Mouse (Mus musculus) inflammation-experienced regulatory T-cells, adult 6 months (primary cell): ENCODE results near the gene Dtd1. TPM values are rescaled to one million over a fixed set of nuclear protein-coding genes. Genes with fewer than 3 reads are reported as not detected.

Source experiments
- ATAC-seq: one replicate; pipeline ENCODE4 v1.8.0; 2017
- polyA plus RNA-seq, 3 experiments: library from polyadenylated mRNA; unstranded; fragments of 100-300 nt; shearing (Covaris generic); gene quantifications; one replicate each; pipeline ENCODE4 v1.2.1; 2017

Gene Dtd1
- polyA plus RNA-seq, 3 experiments from 2014 or later, result 64.8 to 90.8 (median 83.9) TPM

DNA sequence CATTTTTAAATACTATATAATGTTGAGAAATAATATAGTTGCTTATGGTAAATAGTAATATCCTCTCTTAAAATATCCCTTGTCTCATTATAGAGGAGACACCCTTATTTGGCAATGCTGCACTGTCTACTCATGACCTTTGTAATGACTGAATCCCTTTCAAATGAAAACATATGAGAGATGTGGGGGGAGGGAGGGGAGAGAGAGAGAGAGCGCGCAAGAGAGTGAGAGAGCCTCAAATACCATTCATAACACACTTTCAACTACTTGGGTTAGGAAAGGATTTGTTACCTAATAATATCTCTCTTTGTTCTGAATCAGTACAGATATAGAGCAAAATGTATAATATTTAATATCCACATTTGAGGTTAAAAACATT lies 169.4 kb downstream of the Dtd1 start:
- no peak for ATAC-seq

DNA sequence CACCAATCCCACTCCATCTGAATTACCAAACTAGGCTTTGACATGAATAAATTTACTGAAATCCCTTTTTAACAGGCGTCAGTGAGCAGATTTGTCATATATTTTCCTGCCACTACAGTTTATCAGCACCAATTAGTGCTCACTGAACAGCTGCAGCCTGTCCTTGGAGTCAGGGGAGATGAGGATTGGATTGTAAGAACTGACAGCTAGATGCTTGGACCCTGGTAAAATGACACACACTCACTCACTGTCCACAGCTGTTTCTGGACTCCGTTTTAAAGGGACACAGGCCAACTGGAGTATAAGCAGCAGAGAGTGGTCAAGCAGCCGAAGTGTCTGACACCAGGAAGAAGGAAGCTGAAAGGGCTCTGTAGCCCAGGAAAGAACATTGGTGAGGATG lies 169.9 kb downstream of the Dtd1 start:
- no peak for ATAC-seq

DNA sequence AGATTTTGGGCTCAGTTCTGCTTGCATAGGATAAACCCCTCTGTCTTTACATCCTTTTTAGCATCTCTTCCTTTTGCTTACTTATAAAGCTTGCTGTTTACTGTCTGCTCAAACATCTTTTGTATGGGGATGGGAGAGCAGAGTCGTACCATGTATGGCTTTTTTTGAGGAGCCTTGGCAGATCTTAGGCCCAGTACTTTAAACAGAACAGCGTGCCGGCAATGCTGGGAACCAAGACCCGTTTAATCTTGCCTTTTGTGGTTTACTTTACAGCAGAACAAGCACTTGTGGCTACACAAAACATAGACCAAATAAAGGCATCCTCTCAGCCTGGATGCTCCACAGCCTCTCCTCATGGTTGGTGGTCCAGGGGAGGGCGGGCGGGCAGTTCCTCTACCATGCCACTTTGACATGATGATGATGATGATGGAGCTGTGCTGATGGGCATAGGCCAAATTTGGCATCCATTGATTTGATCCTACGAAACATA lies 170.8 kb downstream of the Dtd1 start:
- ATAC-seq, result no peak

DNA sequence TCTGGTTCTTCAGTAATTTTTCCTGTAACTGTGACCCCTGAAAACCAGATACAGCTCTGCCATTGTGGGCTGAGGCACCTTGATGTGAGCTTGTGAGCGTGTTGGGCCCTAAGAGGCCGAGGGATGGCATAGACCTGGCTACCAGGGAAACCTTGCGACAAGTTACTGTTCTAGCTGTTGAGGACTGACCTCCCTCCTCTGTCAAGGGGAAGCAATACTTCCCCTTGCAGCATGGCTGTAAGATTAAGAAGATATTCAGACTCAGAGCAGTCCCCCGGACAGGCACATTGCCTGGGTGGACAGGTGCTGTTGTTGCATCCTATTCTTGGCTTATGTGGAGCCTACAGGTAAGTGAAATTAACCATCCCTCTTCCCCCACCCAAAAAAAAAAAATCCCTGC lies 172.1 kb downstream of the Dtd1 start:
- no peak for ATAC-seq

DNA sequence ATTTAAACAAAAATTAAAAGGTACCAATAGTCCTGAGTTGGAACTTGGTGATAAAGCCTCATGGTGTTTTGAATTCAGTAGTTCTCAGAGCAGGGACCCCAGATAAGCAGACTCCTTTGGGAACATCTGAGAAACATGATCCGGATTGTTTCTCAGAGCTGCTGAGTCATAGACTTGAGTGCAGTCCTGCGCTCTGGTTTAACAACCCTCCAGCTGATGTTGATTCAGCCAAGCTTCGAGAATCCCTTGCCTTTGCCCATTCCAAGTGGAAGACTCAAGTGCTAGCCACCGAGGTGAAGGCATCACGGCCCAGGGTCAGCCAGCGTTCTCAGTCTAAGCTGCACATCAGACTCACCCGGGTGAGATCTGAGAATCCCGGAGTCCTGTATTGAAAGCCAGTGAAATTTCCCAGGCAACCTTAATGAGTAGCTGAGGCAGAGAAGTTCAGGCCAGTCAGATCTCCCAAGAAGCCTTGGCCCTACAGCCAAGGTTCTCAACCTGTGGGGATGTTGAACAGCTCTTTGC lies 175.0 kb downstream of the Dtd1 start:
- ATAC-seq, result no peak

DNA sequence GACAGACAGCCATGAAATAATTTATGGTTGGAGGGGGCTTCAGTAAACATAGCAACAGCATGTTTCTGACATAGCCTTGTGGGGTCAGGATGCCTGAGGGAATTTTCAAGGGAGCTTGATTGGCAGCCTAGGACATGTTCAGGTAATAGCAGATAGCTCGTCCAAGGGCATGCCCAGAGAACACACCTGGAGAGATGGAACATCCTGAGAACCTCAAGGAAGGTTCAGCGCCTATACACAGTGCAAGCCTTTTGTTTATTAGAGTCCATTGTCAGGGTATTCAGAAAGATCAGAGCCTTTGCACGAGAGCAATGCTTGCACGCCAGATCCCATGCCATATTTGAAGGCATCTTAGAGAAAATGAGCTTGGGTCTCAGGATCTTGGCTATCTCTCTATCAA lies 175.9 kb downstream of the Dtd1 start:
- ATAC-seq, result no peak

DNA sequence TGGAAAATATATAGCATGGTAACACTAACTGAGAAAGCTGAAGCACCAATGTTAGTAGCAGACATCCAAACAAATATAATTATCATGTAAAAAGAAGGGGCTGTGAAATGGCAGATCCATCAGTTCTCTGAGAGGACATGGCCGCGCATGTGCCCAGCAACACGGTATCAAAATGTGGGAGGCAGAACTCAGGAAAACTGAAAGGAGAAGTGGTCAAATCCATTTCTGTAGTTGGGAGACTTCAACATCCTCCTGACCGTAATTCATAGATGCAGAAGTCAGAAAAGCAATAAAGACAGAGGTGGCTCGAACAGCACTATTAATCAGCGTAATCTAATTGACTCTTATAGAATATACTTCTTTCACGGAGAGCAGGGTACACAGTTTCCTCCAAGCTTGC lies 179.6 kb downstream of the Dtd1 start:
- no peak for ATAC-seq

DNA sequence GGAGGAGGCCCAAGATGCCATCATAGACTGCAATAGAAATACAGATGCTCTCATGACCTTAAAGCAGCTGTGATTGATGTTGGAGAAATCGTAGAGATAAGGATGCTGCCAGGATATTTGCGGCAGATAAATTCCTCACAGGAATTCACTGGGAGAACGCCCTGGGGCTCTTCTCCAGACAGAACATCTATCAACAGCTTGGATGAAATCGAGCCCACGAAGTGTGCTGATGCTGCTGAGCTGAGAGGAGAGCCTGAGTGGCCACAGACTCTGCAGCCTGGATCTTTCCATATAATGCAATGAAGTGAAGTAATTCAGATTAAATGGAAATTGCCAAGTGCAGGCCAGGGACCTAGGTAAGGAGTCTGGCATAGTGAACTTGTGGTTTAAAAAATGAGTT lies 181.0 kb downstream of the Dtd1 start:
- no peak for ATAC-seq

DNA sequence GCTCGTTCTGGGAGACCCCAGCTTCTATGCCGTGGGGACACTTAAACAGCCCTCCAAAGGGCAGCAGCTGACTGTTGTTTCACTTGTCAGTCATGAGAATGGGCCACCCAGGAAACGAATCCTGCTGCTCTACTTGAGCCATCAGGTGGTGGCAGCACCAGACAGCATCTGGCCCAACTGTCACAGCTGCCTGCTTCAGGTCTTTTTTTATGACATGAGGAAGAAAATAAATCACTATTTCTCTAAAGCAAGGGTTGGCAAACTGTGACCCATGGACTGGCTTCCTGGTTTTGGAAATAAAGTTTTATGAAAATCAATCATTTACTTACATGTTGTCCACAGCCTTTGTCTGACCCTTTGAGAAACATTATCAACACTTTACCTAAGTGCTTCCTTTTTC lies 182.2 kb downstream of the Dtd1 start:
- no peak for ATAC-seq

DNA sequence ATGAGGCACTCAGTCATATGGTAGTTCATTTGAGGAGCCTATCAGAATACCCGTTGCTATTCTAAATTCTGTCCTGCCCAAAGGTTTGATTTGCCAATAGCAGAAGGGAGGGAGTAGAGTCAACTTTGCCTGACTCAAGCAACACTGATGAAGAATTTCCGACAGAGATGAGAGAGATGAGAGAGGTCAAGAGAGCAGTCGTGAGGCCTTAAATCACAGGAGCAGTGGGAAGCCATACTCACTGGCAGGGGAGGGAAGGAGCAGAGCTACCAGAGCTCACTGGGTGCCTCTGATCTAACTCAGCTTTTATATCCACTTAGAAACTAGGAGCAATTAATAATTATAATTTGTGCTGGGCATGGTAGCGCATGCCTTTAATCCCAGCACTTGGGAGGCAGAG lies 182.8 kb downstream of the Dtd1 start:
- ATAC-seq, result no peak

DNA sequence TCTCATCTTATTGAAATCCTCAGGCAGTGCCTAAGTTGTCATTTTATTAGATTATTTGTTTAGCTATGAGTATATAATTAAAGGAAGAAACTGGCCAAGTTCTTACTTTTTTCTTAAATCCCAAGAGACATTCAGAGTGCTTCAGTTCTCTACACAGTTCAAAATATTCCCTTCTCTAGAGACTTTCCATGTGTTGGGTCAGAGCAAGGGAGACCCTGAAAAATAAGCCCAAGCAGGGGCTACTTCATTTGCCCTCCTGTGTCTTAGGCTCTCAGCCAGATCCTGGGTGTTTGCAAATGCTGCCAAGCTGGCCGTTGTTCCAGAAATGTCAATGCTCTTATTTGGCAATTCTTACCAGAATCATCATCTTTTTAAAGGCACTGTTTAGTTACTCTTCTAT lies 183.5 kb downstream of the Dtd1 start:
- ATAC-seq, result no peak

DNA sequence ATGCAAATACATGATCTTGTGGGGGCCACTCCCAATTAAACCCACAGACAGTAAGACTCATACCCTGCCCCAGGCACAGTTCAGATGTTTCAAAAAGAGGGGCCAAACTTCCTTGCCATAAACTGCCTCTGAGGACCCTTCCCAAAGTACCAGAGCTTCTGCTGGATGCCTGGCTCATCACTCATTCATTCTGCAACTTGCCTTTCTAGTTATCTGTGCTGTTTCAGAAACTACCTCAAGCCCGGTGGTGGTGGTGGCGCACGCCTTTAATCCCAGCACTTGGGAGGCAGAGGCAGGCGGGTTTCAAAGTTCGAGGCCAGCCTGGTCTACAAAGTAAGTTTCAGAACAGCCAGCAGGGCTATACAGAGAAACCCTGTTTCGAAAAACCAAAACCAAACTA lies 184.1 kb downstream of the Dtd1 start:
- ATAC-seq, result no peak

DNA sequence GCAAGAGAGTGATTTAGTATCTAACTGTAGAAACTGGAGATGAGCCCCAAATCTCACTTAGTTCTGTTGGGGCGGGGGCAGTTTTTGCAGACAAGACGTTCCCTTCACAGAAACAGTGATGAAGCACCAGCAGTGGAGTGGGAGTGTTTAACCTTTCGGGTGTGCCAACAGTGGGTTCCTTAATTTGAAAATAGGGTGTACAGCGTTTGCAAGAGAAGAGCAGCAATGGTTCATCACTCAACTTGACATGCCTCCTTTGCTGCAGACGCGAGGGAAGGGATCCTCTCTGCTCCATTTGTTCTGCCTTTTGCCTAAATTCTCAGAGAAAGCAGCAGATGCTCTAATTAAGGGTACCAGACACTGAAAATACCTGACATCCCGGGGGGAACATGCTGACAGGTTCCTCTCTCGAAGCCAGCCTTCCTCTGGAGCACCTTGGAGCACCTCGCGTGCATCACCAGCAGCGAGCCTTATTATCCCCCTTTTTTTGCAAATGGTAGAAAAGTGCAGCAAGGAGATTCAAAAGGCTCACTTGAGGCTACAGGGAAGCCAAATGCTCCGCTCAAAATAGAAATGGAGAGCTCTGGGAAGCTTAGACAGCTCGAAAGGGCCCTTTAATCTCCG lies 192.1 kb downstream of the Dtd1 start:
- no peak for ATAC-seq

DNA sequence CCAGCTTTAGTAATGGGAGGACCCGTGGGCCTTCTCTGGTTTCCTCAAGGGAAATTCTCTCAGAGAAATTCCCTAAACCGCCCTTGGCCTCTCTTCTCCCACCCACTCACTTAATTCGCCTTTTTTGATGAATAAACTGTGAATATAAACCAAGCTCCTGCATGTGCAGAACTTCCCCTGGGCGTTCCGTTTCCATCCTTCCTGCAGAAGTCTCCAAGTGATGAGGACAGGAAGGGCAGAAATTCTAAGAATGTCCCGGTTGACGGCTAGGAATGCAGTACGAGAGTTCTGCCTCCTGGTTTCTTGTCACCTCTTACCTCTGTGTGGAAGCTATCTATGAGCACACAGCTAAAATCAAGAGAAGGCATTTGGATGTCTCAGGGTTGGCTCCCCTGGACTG lies 197.8 kb downstream of the Dtd1 start:
- ATAC-seq, result no peak

DNA sequence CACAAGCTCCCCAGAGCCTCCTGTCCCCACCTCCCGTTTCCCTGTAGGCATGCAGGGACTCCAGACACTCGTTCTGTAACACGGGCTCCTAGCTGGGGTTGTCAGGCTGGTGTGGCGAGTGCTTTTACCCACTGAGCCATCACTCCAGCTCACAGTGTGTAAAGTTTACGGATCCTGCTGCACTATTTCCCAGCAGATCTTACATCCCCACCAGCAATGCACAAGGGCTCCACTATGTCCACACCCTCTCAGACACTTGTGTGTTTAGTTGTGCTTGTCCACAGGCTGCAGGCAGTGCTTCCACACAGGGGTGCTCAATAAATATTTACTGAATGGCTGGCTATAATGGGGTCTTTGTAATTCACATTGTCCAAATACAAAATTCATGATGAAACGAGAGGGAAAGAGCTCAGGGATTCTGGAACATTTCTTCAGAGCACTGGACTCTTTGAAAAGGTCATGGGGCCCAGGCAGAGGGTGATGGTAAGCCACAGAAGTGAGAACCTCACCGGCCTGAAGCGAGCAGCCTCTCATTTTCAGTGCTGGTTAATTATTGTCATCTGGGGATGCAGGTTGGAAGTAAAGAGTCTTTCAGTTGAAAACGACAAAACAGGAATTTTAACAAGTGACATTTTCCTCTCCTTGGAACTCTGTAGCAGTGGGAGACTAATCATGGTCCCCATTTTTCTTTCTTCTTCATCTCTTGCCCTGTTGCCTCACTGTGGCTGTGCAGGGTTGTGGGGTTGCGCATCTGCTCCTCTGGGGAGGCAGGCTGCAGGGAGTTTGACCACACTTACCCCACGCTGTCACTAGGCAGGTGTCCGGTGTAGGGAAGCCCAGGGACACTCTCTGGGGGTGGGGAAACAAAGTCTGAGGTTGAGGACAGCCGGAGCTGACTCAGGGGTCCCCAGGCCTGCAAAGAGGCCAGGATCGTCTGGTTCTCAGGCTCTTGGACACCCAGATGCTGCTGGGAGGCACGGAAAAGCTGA lies 208.4 kb downstream of the Dtd1 start:
- ATAC-seq, result no peak

Other genes with a start within 250 kb of the Dtd1 start
- gene Kat14, start 230.9 kb upstream of the Dtd1 start, polyA plus RNA-seq, result 10 to 100 TPM; 10.8 to 20.3 (median 15.7) TPM
- gene Pet117, start 230.9 kb upstream of the Dtd1 start, polyA plus RNA-seq, result 1 to 10 TPM in 2 of 3 experiments, not detected in 1; 1.4 to 3.2 TPM
- 1 to 10 TPM in 1 of 3 experiments, under 1 TPM in 1, not detected in 1; 0.08 to 1.0 TPM for gene Dzank1, start 72.5 kb upstream of the Dtd1 start, polyA plus RNA-seq
- 10 to 100 TPM; 21.3 to 36.9 (median 25.8) TPM for gene Polr3f, start 72.2 kb upstream of the Dtd1 start, polyA plus RNA-seq
- gene Rbbp9, start 49.0 kb upstream of the Dtd1 start, polyA plus RNA-seq, result 10 to 100 TPM in 2 of 3 experiments, 1 to 10 TPM in 1; 6.4 to 12.6 (median 11.0) TPM
- gene Sec23b, start 43.7 kb upstream of the Dtd1 start, polyA plus RNA-seq, result 100 to 1,000 TPM in 1 of 3 experiments, 10 to 100 TPM in 2; 77.6 to 101 (median 88.4) TPM
- gene Smim26, start 5.8 kb upstream of the Dtd1 start, polyA plus RNA-seq, result 10 to 100 TPM; 23.4 to 29.0 (median 24.8) TPM
- not detected for gene Scp2d1, start 223.8 kb downstream of the Dtd1 start, polyA plus RNA-seq